Mouse (Mus musculus) ES-Bruce4 (cell line): ENCODE data around the gene Ankrd33b. TPM values are rescaled to one million over a fixed set of nuclear protein-coding genes. Genes with fewer than 3 reads are reported as not detected.

Source experiments
- H3K27ac ChIP-seq: 2 replicates; pipeline ENCODE4 v1.5.1; 2012; ENCODE audit warnings: low read length, inconsistent platforms; ENCODE audit not compliant: insufficient read depth
- H3K27me3 ChIP-seq: 2 replicates; pipeline ENCODE4 v1.6.1; 2012; ENCODE audit warnings: mild to moderate bottlenecking, low read length, inconsistent platforms; ENCODE audit not compliant: control insufficient read depth, poor library complexity, insufficient read depth, severe bottlenecking
- H3K36me3 ChIP-seq: 2 replicates; pipeline ENCODE4 v1.6.1; 2012; ENCODE audit warnings: inconsistent platforms, mild to moderate bottlenecking, low read length, moderate library complexity; ENCODE audit not compliant: control insufficient read depth, poor library complexity, insufficient read depth, severe bottlenecking
- H3K4me1 ChIP-seq: one replicate; pipeline ENCODE4 v1.8.1; 2011; ENCODE audit warnings: low read length; ENCODE audit not compliant: control insufficient read depth, insufficient read depth
- H3K4me3 ChIP-seq: 2 replicates; pipeline ENCODE4 v1.5.1; 2011; ENCODE audit warnings: low read depth, mild to moderate bottlenecking, low read length
- H3K9ac ChIP-seq: 2 replicates; pipeline ENCODE4 v1.6.1; 2012; ENCODE audit warnings: low read depth, mild to moderate bottlenecking, inconsistent platforms; ENCODE audit not compliant: poor library complexity, severe bottlenecking
- H3K9me3 ChIP-seq: replicated peaks from 2 replicates; pipeline ENCODE4 v1.6.1; 2012; ENCODE audit warnings: mild to moderate bottlenecking, low read length, inconsistent platforms; ENCODE audit not compliant: control insufficient read depth, poor library complexity, insufficient read depth, severe bottlenecking
- CTCF ChIP-seq: IDR thresholded peaks from one replicate; pipeline ENCODE4 v1.8.1; 2011; ENCODE audit warnings: low read depth, low read length
- EP300 ChIP-seq: IDR thresholded peaks from 2 replicates; pipeline ENCODE4 v1.6.1; 2011; ENCODE audit warnings: low read depth, low read length; ENCODE audit not compliant: insufficient read depth
- POLR2A ChIP-seq: IDR thresholded peaks from one replicate; pipeline ENCODE4 v1.8.1; 2011; ENCODE audit warnings: low read length; ENCODE audit not compliant: insufficient read depth
- polyA plus RNA-seq: library from polyadenylated mRNA; stranded (reverse); fragments of >200 nt; gene quantifications from 2 replicates; pipeline ENCODE4 v1.2.4, GENCODE M21; 2011; ENCODE audit warnings: low read depth; ENCODE audit not compliant: missing spikeins, insufficient read depth, insufficient read length

The Ankrd33b gene
- polyA plus RNA-seq, 1 experiment, result 1.6 TPM

- TF ChIP-seq POLR2A (no peak), EP300 (no peak), CTCF (no peak)
- Histone ChIP-seq H3K9ac (no peak overlapping the region), H3K27ac (no peak overlapping the region), H3K4me3 (no peak overlapping the region), H3K27me3 (no peaks in the 10 kb centered on the region), H3K9me3 (no peaks in the 10 kb centered on the region), H3K36me3 (no peaks in the 10 kb centered on the region), H3K4me1 (no peaks in the 10 kb centered on the region)
Observed at GRCm38 (mm10) chr15:31346508-31346907, 21.0 kb downstream of the Ankrd33b start.

- no peaks in the 10 kb centered on the region for H3K9me3 ChIP-seq
- no peak overlapping the region for H3K9ac ChIP-seq
- no peaks in the 10 kb centered on the region for H3K36me3 ChIP-seq
- H3K27ac ChIP-seq, result no peak overlapping the region
- H3K27me3 ChIP-seq, result no peaks in the 10 kb centered on the region
- TF ChIP-seq POLR2A (no peak), EP300 (no peak), CTCF (no peak)
- H3K4me3 ChIP-seq, result no peak overlapping the region
- H3K4me1 ChIP-seq, result no peaks in the 10 kb centered on the region
Observed at GRCm38 (mm10) chr15:31345366-31345765, 22.2 kb downstream of the Ankrd33b start.

GRCm38 (mm10) chr15:31344811-31345211 is 22.7 kb downstream of the Ankrd33b start:
- Histone ChIP-seq H3K36me3 (no peaks in the 10 kb centered on the region), H3K9ac (no peak overlapping the region), H3K9me3 (no peaks in the 10 kb centered on the region), H3K4me3 (no peak overlapping the region), H3K27ac (no peak overlapping the region), H3K4me1 (no peaks in the 10 kb centered on the region), H3K27me3 (no peaks in the 10 kb centered on the region)
- no peak for TF ChIP-seq CTCF
- no peak for TF ChIP-seq POLR2A
- TF ChIP-seq EP300, result no peak

GRCm38 (mm10) chr15:31343602-31344001 is 23.9 kb downstream of the Ankrd33b start:
- Histone ChIP-seq H3K9me3 (no peaks in the 10 kb centered on the region), H3K9ac (no peak overlapping the region), H3K4me1 (no peaks in the 10 kb centered on the region), H3K4me3 (no peak overlapping the region), H3K27me3 (no peaks in the 10 kb centered on the region), H3K27ac (no peak overlapping the region), H3K36me3 (no peaks in the 10 kb centered on the region)
- TF ChIP-seq CTCF (no peak), EP300 (no peak)

- Histone ChIP-seq H3K27me3 (no peaks in the 10 kb centered on the region), H3K4me1 (peaks cover 1% of the 10 kb centered on the region), H3K36me3 (no peaks in the 10 kb centered on the region), H3K9ac (no peak overlapping the region), H3K4me3 (no peak overlapping the region), H3K9me3 (no peaks in the 10 kb centered on the region), H3K27ac (no peak overlapping the region)
- TF ChIP-seq POLR2A (no peak), EP300 (no peak), CTCF (no peak)
Observed at GRCm38 (mm10) chr15:31342496-31342901, 25.0 kb downstream of the Ankrd33b start.

GRCm38 (mm10) chr15:31342001-31342400 is 25.5 kb downstream of the Ankrd33b start:
- peaks cover 1% of the 10 kb centered on the region for H3K4me1 ChIP-seq
- H3K9ac ChIP-seq, result no peak overlapping the region
- H3K4me3 ChIP-seq, result no peak overlapping the region
- no peaks in the 10 kb centered on the region for H3K27me3 ChIP-seq
- H3K36me3 ChIP-seq, result no peaks in the 10 kb centered on the region
- H3K9me3 ChIP-seq, result no peaks in the 10 kb centered on the region
- H3K27ac ChIP-seq, result no peak overlapping the region
- no peak for TF ChIP-seq POLR2A
- no peak for TF ChIP-seq CTCF
- no peak for TF ChIP-seq EP300
